Mouse (Mus musculus) liver, postnatal 0 days (tissue): ENCODE data around the gene Luzp1.

Experiments used
- CTCF ChIP-seq: sonication (generic); IDR thresholded peaks from 2 replicates; pipeline ENCODE4 v1.5.1; 2016; ENCODE audit warnings: antibody characterized with exemption, low read depth
- EP300 ChIP-seq: IDR thresholded peaks from 2 replicates; pipeline ENCODE4 v1.6.1; 2016; ENCODE audit warnings: antibody characterized with exemption, low read depth, mild to moderate bottlenecking

- TF ChIP-seq CTCF (no peak), EP300 (no peak)
These were observed 948 bp downstream of the Luzp1 start for GRCm38 (mm10) chr4:136470347-136471071.
